Mouse (Mus musculus): ENCODE results near the gene Mslnl.

Gene Mslnl

DNA sequence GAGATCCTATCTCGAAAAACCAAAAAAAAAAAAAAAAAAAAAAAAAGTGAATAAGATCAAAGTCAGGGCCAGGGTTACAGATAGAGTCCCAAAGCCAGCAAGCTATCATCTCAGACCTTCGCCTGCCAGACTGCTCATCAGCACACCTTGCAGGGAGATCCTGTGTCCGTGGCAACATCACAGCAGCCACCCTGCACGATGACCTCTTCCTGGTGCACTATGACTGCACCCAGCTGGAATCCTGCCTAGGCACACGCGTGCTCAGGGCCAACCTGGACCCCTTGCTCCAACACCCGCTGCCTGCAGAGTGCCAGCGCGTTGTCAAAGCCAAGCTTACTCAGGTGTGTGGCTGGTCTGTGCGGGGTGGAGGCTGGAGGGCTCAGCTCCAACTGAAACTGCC lies 8.5 kb downstream of the Mslnl start:
- no peak for DNase-seq (ENCODE audit: low spot score)

GRCm38 (mm10) chr17:25748238-25748637 lies 12.4 kb downstream of the Mslnl start:
- DNase-seq (ENCODE audit: low spot score), result no peak

DNA sequence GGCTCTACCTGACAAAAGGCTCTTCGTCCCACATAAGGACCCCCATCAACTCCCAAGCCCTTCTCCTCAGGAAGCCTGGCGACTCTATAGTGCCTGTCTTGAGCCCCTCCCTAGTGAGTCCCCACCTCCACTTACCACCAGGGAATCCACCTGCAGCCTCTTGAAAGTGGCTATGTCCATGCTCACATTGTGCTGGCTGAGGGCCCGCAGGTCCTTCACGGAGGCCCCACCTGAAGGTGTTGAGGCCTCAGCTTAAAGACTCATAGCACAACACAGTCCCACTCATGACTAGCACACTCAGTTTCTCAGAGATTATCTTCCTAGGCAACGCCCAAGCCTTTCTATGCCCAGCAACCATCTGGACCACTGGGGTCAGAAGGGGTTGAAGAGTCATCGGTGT lies 13.5 kb downstream of the Mslnl start:
- no peak for DNase-seq (ENCODE audit: low spot score)

GRCm38 (mm10) chr17:25751446-25751845 lies 15.6 kb downstream of the Mslnl start:
- no peak for DNase-seq (ENCODE audit: low spot score)

DNA sequence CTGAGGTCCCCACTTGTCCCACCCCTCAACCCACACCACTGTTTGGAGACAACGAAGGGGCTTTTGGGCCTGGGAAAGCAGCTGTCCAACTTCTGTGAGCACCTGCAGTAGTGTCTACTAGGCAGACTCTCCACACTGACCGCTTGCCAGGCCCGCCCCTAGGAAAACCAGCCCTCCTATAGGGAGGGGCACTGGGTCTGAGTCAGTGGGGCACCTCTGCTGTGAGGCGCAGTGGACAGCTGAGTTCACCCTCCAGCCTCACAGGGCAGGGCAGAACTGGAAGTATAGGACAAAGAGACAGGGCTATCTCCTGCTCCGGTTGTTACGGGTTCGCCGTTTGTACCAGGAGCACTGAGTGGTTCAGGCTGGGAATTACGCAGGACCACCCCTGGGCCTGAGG lies 18.4 kb downstream of the Mslnl start, which contains the start of gene Msln:
Gene Msln, minus strand, starts transcription at position 138 of the 400 bp plus-strand sequence.
- DNase-seq (ENCODE audit: low spot score), result no peak

DNA sequence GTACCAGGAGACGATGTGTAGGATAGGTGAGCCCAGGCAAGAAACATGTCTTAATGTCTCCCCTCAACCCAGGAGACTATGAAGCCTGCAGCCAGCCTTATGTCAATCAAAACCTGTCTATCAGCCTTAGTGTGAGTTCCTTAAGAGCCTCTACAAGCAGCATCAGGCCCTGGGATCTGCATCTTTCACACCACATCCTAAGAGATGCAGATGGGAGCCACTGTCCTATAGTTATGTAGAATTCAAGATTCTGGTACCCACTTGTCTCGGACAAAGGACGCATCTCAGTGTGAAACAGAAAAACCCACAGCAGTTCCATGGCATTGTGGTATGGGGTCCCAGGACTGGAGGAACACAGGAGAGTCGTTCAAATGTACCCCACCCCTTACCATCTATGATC lies 19.2 kb downstream of the Mslnl start:
- no peak for DNase-seq (ENCODE audit: low spot score)

GRCm38 (mm10) chr17:25755627-25756377 lies 20.0 kb downstream of the Mslnl start:
- peak; percentile 16 for DNase-seq (ENCODE audit: low spot score)

DNA sequence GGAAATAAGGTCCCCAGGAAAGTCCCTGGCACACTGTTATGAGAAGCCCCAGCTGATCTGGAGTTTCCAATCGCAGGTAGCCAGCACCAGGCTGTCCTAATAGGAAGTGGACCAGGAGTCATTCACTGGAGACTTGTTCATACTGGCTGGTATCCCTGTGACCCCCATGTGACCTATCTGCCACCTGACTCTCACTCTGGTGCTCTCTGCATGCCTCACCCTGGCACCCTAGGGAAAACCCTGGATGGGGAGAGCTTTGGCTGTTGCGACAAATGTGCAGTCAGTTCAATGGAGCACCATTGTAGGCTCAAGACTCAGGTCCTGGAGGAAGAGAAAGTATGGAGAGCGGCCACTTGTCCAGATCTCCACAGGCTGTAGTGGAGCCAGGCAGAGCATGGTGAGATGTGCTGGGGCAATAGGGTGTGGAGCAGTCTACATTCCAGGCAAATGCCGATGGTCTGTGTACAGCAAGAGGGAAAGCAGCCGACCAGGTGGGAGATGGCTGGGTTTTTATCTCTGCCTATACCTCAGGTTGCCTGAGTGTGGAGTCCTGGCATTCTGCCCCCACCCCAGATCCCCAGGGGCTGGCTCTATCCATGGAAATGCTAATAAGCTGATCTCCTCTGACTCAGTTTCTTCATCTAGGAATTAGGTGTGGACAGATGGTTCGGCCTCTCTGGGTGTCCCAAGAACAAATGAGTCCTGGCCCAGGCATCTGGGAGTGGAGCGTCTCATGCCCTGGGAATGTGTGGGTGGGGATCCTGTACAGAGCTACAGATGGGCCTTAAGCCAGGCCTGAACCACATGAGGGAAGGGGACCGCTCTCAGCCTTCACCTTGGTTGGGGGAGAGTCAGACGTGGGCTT lies 20.8 kb downstream of the Mslnl start:
- no peak for DNase-seq (ENCODE audit: low spot score)

DNA sequence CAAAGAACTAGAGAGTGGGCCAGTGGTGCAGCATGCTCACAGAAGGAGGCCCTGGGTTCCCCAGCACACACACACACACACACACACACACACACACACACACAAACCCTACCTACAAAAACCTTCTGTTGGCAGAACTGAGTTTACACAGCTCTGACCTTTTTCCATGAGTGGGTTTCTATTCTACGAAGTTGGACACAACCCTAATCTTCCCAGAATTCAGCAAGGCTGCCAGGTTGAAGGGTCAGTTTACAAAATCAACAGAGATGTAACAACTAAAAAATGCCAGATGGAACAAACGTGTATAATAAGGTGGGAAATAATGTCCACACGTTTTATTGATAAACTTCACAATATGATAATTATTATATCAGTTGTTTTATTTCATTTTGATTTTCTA lies 21.8 kb downstream of the Mslnl start:
- no peak for DNase-seq (ENCODE audit: low spot score)

DNA sequence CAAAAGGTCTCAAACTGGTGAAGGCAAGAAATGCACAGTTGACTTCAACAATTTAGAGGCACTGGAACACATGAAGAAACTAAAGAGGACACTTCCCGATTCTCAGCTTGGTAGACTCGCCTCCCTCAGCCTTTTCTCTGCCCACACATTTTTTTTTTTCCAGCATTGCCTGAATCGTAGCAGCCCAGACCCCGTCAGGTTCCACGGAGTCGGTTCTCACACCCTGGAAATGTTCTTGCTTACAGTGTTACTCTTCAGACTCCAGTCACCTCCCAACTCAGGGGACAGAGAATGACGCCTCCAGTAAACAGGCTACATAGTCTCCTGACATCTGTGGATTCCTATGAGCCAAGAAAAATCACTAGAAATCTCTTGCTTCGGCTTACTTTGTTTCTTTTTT lies 24.3 kb downstream of the Mslnl start:
- DNase-seq (ENCODE audit: low spot score), result no peak

DNA sequence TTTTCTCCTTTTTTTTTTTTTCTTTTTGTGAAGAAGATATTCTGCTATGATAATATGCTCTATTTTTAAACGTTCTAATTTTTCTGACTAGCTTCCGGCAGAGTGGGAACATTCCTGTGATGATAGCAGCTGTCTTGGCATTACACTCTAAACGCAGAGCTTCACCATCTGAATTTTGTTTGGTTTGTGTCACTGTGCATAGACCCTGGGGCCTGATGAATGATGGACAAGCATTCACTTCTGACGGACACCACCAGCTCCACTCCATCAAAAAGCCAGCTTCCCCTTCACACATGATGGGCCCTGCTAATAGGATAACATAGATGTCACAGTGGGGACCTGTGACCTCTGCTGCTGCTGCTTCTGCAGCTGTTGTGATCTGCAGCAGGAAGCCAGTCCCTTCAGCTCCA lies 25.7 kb downstream of the Mslnl start:
- DNase-seq (ENCODE audit: low spot score), result peak; percentile 47

GRCm38 (mm10) chr17:25762591-25762990 lies 26.7 kb downstream of the Mslnl start:
- DNase-seq (ENCODE audit: low spot score), result no peak

DNA sequence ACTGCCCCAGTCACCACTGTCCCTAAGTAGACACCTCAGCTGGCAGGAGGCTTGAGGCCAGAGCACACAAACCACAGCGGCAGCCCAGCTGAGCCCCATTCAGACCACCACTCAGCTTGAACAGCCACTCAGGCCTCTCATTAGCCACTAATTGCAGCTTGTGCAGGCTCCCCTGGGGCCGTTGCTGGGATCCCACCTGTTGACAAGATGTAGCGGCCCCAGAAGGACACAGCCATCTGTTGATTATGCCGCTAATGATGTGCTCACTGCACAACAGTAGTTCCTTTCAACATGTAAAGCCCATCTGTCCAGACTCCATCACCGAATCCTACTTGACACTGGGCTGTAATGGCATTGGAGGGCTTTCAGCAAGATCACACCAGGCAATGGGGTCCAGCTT lies 30.0 kb downstream of the Mslnl start:
- peak; percentile 57 for DNase-seq (ENCODE audit: low spot score)

DNA sequence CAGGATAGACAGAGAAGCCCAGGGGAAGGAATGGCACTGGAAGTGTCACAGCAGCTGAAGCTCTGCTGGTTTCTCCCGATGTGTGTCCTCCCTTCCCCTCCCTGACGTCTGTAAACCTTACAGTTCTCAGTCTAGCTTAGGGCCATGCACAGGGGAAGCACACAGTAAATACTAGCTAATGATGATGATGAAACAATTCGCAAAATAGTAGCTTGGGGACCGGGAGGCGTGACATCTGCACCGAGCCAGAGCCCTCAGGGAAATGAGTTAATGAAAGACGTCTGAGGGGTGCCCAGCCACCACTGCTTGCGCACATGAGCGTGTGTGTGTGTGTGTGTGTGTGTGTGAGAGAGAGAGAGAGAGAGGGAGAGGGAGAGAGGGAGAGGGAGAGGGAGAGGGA lies 33.5 kb downstream of the Mslnl start:
- DNase-seq (ENCODE audit: low spot score), result no peak

DNA sequence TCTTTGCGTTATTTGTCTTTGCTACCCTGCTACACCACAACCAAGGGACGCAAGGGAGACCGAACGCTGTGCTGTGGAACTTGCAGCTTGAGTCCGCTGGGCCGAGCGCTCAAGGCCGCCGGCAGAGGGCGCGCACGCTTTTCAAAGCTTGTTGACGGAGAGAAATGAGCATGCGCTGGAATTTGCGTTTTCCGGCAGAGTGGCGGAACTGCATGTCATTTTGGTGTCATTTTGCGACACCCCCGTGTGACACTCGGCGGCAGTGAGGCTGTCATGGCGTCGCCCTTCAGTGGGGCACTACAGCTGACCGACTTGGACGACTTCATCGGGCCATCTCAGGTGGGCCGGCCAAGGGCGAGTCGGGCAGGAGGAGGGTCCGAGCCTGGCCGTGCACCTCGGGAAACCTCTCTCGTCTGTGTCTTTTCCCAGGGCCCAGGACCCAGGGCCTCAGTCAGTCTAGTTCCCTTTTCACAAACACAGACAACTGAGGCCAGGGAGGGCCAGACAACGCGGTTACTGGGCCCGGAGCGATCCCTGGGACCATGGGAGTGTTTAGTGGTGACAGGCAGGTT lies 37.8 kb downstream of the Mslnl start, which contains the start of gene Narfl:
Gene Narfl, plus strand, starts transcription at position 228 of the 572 bp plus-strand sequence.
- peak; percentile 99 for DNase-seq (ENCODE audit: low spot score)

DNA sequence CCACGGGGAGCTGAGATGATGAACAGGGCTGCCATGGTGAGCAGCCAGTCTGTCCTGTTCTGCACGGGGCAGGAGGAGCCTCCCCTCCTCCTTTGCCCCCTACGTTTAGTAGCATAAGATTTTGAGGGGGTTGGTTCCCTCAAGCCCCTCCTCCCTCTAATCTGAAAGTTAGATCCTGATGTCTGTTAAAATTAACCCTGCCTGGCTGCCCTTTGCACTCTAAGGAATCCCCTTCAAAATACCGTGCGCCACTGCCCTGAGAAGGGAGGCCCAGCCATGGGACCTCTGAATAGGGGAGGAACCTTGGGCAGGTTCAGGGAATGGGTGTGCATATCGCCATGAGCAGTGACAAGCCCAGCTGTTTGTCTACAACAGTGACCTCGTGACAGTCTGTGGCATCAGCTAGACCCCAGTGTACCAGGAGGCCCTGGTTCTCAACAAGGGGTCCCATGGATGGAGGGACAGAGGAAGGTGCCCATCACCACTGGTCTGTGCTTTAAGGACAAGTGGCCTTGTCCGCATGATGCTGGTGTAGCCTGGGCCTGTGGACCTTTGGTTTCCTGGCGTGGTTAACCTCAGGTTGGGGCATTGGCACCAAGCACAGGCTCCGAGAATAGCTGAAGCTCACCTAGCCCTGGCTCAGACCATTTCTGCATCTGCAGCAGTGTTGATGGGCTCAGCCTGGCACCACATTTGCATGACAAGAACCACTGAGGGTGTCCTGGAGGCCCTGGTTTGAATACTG lies 39.6 kb downstream of the Mslnl start:
- DNase-seq (ENCODE audit: low spot score), result no peak

- no peak for DNase-seq (ENCODE audit: low spot score)
Observed at GRCm38 (mm10) chr17:25777948-25778347, 42.1 kb downstream of the Mslnl start.

- DNase-seq (ENCODE audit: low spot score), result no peak
Observed at GRCm38 (mm10) chr17:25781339-25781738, 45.5 kb downstream of the Mslnl start.

DNA sequence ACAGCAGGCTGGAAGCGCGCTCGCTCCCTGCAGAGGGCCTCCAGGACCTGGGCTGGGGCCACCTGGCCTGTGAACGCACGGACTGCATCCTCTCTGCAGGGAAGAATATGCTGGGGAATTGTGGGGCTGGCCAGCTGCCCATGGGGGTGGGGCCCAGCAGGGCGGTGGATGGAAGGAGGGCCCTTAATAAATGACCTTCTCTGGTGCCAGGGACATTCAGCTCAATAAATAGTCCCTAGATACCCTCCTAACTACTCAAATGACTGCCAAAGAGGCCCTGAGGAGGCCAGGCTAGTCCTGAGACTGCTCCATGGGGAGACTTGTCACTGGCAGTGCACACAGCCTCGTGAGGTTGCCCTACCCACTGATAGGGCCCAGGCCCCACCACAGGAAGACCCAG lies 47.2 kb downstream of the Mslnl start:
- DNase-seq (ENCODE audit: low spot score), result no peak

DNA sequence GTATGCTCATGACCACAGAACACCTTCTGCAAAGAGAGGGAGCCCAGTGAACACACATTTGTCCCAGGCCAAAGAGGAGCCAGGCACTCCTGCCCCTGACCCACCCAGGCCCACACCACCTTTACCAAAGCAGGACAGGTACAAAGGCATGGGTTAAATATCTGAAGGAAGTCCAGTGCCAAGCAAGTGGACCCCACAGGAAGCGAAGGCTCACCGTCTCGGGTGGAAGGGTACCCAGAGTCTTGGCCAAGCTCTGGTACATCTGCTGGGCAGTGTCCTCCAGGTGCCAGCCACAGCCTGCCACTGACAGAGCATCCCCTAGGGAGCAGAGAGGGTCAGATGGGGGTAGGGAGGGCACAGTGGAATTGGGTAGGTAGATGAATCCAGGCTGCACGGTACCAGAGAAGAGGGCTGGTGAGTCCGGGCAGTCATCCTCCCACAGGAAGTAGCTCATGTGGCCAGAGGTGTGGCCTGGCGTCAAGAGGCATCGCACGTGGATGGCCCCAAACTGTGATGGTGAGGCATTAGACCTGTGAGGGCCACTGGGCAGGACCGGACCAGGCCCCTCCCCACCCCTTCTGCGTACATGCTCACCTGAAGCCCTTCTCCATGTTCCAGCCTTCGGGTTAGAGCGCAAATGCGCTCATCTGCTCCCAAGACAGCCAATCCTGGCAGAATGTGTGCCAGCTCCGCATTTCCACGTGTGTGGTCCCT lies 48.2 kb downstream of the Mslnl start:
- DNase-seq (ENCODE audit: low spot score), result no peak

DNA sequence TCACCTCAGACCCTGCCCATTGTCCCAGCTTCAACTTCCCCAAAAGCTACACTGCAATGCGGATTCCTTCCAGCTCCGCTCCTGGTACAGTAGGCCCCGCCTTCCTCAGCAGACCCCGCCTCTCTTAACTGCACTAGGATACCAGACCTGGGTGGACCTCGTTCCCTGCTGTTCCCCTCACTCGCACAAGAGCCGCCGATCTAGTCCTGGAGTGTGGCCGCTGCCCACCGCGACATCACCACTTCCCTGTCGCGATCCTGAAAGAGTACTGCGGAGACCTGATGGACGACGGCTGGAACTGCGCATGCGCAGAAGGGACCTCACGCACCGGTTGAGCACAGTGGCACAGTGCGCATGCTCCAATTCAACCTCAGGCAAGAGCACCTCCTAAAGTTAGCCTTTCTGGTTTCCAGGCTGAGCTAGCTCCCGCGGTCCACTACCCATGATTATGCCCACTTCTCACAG lies 49.5 kb downstream of the Mslnl start, which contains the start of gene Haghl:
Gene Haghl, minus strand, starts transcription at position 393 of the 465 bp plus-strand sequence.
- peak; percentile 98 for DNase-seq (ENCODE audit: low spot score)
